Mouse (Mus musculus) lung, embryonic 15.5 days (tissue): ENCODE measurements around the gene Klk7. TPM values are rescaled to one million over a fixed set of nuclear protein-coding genes. Genes with fewer than 3 reads are reported as not detected.

Experiments used
- ATAC-seq: fragments of 200-750 bp; cut with Nextera tagmentation; 2 replicates; pipeline ENCODE4 v1.8.0; 2017; ENCODE audit warnings: moderate number of reproducible peaks, borderline replicate concordance; ENCODE audit not compliant: low FRiP score, low TSS enrichment; ENCODE audit errors: extremely low read depth
- H3K27ac ChIP-seq: fragments of 300-500 bp; sonication (generic); 2 replicates; pipeline ENCODE4 v1.5.1; 2015; ENCODE audit warnings: moderate library complexity, mild to moderate bottlenecking, inconsistent platforms
- H3K27me3 ChIP-seq: fragments of 300-500 bp; sonication (generic); 2 replicates; pipeline ENCODE4 v1.6.1; 2015; ENCODE audit warnings: inconsistent platforms
- H3K36me3 ChIP-seq: fragments of 300-500 bp; sonication (generic); 2 replicates; pipeline ENCODE4 v1.6.1; 2015; ENCODE audit warnings: inconsistent platforms
- H3K4me1 ChIP-seq: fragments of 300-500 bp; sonication (generic); 2 replicates; pipeline ENCODE4 v1.6.1; 2015; ENCODE audit warnings: inconsistent platforms
- H3K4me2 ChIP-seq: fragments of 300-500 bp; sonication (generic); 2 replicates; pipeline ENCODE4 v1.6.1; 2015; ENCODE audit warnings: inconsistent platforms, mild to moderate bottlenecking, moderate library complexity
- H3K4me3 ChIP-seq: fragments of 300-500 bp; sonication (generic); 2 replicates; pipeline ENCODE4 v1.5.1; 2015; ENCODE audit warnings: mild to moderate bottlenecking, inconsistent platforms
- H3K9ac ChIP-seq: fragments of 300-500 bp; sonication (generic); 2 replicates; pipeline ENCODE4 v1.6.1; 2015; ENCODE audit warnings: inconsistent platforms
- H3K9me3 ChIP-seq: fragments of 300-500 bp; sonication (generic); 2 replicates; pipeline ENCODE4 v1.6.1; 2016; ENCODE audit warnings: inconsistent platforms
- WGBS: fragments of 180-500 bp; shearing (Covaris S2); methylation state at CpG from one replicate; pipeline ENCODE4 v1.1.7; 2015; 5-methylcytosine and 5-hydroxymethylcytosine counted together
- polyA plus RNA-seq: library from polyadenylated mRNA; unstranded; fragments of >200 nt; fragmentation: Nextera tagmentation; extraction: Ambion mirVana; gene quantifications from 2 replicates; pipeline ENCODE4 v1.2.1, GENCODE M21; 2015

Klk7 gene
- polyA plus RNA-seq = not detected in 2 replicates

DNA sequence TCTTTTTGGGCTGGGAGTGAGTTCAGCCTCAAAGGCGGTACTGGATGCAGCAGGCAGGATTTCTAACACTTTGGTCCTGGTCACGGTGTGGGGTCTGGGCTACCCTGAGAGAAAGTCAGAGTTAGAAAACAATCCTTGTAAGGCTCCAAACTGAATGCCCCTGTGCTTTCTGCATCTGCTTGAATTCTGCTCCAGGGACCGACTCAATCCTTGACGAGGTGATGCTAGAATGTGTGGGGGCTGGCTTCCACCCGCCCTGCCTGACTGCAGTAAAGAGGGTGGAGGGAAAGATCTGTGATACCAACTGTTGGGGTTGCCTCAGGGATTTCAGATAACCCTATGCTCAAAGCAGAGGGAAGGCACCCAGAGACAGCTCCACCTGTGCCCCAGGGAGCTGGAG is at the start of gene Klk7:
TSS of gene Klk7 (plus strand) at position 301 of the 400 bp plus-strand sequence.
- Histone ChIP-seq H3K27ac (no peak within 1 kb of the TSS), H3K27me3 (no peaks in the 10 kb centered on the region), H3K4me3 (no peak within 1 kb of the TSS), H3K9ac (no peak within 1 kb of the TSS), H3K9me3 (no peaks in the 10 kb centered on the region), H3K4me1 (no peaks in the 10 kb centered on the region), H3K36me3 (no peaks in the 10 kb centered on the region), H3K4me2 (no peak within 1 kb of the TSS)
- no peak for ATAC-seq
- WGBS = 54% methylated on average over 5 of the region's 5 CpGs

DNA sequence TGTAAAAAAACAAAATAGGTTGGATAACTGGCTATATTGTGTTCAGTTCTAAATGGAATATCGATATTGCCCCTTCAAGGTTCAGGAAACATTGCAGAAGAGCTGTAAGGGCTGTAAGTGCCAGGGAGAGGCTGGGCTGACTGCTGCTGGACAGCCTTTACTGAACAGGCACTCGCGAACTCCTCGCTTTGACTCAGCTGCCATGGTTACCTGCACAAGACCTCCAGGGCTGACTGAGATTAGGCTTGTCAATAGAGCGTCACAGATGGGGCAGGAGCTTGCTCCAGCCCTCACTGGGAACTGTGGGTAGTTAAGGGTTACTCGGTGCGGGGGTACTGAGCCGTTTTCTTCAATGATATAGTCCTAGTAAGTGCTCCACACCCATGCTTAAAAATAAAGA is 44.6 kb upstream of the Klk7 start:
- no peaks in the 10 kb centered on the region for H3K9me3 ChIP-seq
- no peak overlapping the region for H3K4me2 ChIP-seq
- WGBS = 35% methylated on average over 8 of the region's 8 CpGs
- no peak overlapping the region for H3K9ac ChIP-seq
- H3K27me3 ChIP-seq = no peaks in the 10 kb centered on the region
- no peak overlapping the region for H3K4me3 ChIP-seq
- no peak for ATAC-seq
- H3K4me1 ChIP-seq = no peaks in the 10 kb centered on the region
- H3K36me3 ChIP-seq = no peaks in the 10 kb centered on the region
- H3K27ac ChIP-seq = no peak overlapping the region

DNA sequence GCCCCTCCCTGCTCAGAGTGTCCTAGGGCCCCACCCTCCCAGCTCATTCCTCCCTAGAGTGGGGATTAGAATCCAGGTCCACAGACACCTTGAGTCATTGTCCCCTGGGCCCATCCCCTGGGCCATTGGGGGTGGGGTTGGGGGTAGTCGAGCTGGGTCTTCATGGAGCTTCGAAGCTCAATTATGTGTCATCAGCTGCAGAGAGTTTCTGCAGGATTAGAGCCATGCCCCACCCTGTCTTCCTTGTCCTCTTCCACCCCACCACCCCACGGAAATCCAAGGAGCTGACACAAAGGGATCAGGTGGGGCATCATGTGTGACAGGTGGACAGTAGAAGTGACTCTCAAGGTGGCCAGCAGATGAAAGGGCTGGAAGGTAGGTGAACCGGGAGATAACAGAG is 42.5 kb upstream of the Klk7 start, which contains the start of gene Klk12:
TSS of gene Klk12 (plus strand) at position 301 of the 400 bp plus-strand sequence.
- WGBS = 76% methylated on average over 4 of the region's 4 CpGs
- Histone ChIP-seq H3K4me1 (no peaks in the 10 kb centered on the region), H3K27me3 (no peaks in the 10 kb centered on the region), H3K9me3 (no peaks in the 10 kb centered on the region), H3K9ac (no peak within 1 kb of the TSS), H3K36me3 (no peaks in the 10 kb centered on the region), H3K4me2 (no peak within 1 kb of the TSS), H3K27ac (no peak within 1 kb of the TSS), H3K4me3 (no peak within 1 kb of the TSS)
- ATAC-seq = no peak

DNA sequence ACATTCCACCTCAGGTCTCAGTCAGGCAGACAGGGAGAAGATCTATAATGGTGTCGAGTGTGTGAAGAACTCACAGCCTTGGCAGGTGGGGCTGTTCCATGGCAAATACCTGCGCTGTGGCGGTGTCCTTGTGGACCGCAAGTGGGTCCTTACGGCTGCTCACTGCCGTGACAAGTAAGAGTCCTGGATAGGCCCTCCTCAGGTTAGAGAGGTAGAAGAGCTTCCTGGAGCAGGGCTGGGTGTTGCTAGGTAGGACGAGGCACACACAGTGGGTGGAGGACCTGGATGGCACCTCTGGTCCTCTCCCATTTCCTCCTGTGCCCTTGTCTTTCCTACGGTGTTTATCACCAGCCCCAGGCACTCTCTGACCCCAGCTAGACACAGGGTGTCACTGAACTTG is 41.5 kb upstream of the Klk7 start:
- H3K9ac ChIP-seq = no peak overlapping the region
- H3K9me3 ChIP-seq = no peaks in the 10 kb centered on the region
- WGBS = 82% methylated on average over 8 of the region's 8 CpGs
- H3K36me3 ChIP-seq = no peaks in the 10 kb centered on the region
- no peak overlapping the region for H3K4me3 ChIP-seq
- no peaks in the 10 kb centered on the region for H3K4me1 ChIP-seq
- no peaks in the 10 kb centered on the region for H3K27me3 ChIP-seq
- no peak overlapping the region for H3K27ac ChIP-seq
- no peak for ATAC-seq
- H3K4me2 ChIP-seq = no peak overlapping the region

DNA sequence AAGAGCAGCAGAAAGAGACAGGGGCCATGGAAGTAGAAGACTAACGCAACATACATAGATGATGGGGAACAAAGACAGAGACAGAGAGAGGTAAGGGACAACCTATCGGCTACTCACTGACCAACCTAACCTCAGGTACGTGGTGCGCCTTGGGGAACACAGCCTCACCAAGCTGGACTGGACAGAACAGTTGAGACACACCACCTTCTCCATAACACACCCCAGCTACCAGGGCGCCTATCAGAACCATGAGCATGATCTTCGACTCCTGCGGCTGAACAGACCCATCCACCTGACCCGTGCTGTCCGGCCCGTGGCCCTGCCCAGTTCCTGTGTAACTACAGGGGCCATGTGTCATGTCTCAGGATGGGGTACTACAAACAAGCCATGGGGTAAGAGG is 40.4 kb upstream of the Klk7 start:
- H3K9me3 ChIP-seq = no peaks in the 10 kb centered on the region
- H3K4me1 ChIP-seq = no peaks in the 10 kb centered on the region
- no peaks in the 10 kb centered on the region for H3K36me3 ChIP-seq
- ATAC-seq = no peak
- H3K9ac ChIP-seq = no peak overlapping the region
- WGBS = 88% methylated on average over 10 of the region's 10 CpGs
- H3K27ac ChIP-seq = no peak overlapping the region
- H3K27me3 ChIP-seq = no peaks in the 10 kb centered on the region
- H3K4me2 ChIP-seq = no peak overlapping the region
- H3K4me3 ChIP-seq = no peak overlapping the region

DNA sequence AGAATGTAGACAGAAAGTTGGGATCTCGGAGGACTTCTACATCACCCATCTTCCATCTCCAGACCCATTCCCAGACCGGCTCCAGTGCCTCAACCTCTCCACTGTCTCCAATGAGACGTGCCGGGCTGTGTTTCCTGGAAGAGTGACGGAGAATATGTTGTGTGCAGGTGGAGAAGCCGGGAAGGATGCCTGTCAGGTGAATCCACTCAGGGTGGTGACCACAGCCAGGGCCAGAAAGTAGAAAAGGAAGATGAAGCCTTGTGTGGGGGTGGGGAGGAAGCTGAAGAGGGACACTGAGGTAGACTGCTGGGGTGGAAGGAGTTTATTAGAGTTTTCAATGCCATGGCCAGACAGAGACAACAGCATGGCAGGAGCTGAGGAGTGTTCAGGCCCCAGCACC is 39.2 kb upstream of the Klk7 start:
- H3K27ac ChIP-seq = no peak overlapping the region
- no peak overlapping the region for H3K4me3 ChIP-seq
- ATAC-seq = no peak
- no peaks in the 10 kb centered on the region for H3K36me3 ChIP-seq
- H3K27me3 ChIP-seq = no peaks in the 10 kb centered on the region
- no peaks in the 10 kb centered on the region for H3K9me3 ChIP-seq
- 90% methylated on average over 6 of the region's 6 CpGs for WGBS
- H3K9ac ChIP-seq = no peak overlapping the region
- no peaks in the 10 kb centered on the region for H3K4me1 ChIP-seq
- H3K4me2 ChIP-seq = no peak overlapping the region

DNA sequence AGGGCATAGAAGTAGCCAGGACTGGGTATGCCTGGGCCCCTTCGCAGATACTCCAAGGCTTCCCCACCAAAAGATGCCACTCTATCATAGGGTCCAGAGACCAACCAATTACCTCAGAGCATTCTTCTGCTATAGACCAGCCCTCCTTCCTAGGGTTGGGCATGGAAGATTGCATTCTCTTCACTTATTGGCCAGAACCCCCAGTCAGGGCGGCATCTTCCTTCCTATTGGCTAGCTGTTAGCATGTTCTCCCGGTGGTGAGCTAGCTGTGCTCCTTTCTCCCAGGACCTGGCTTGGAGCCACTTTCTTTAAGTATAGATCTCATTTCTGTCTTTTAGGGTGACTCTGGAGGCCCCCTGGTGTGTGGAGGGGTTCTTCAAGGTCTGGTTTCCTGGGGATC is 38.2 kb upstream of the Klk7 start:
- Histone ChIP-seq H3K4me3 (no peak overlapping the region), H3K27me3 (no peaks in the 10 kb centered on the region), H3K4me2 (no peak overlapping the region), H3K9me3 (no peaks in the 10 kb centered on the region), H3K4me1 (no peaks in the 10 kb centered on the region), H3K36me3 (no peaks in the 10 kb centered on the region), H3K9ac (no peak overlapping the region), H3K27ac (no peak overlapping the region)
- no peak for ATAC-seq
- WGBS = 61% methylated on average over 3 of the region's 3 CpGs

DNA sequence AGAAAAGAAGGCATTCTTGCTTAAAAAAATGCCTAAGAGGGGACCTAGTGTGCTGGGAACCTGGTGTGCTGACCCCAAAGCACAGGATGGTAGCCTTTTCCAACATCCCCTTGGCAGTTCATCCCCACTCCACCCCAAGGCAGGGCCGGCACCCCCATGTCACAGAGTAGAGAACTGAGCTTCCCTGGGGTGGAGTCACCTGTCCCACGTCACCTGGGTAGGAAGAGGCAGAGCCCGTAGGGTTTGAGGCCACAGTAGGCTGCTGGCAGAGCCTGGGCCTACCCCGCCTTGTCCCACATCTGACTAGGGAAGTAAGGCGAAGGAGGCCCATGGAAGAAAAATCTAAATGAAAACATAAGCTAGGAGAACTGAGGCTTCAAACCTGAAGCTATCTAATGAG is 36.7 kb upstream of the Klk7 start, which contains the start of gene Klk11:
TSS of gene Klk11 (plus strand) at position 241 of the 400 bp plus-strand sequence.
- no peak within 1 kb of the TSS for H3K27ac ChIP-seq
- no peaks in the 10 kb centered on the region for H3K4me1 ChIP-seq
- no peak for ATAC-seq
- H3K4me2 ChIP-seq = no peak within 1 kb of the TSS
- H3K9ac ChIP-seq = no peak within 1 kb of the TSS
- H3K4me3 ChIP-seq = no peak within 1 kb of the TSS
- no peaks in the 10 kb centered on the region for H3K36me3 ChIP-seq
- 79% methylated on average over 5 of the region's 5 CpGs for WGBS
- no peaks in the 10 kb centered on the region for H3K27me3 ChIP-seq
- no peaks in the 10 kb centered on the region for H3K9me3 ChIP-seq

DNA sequence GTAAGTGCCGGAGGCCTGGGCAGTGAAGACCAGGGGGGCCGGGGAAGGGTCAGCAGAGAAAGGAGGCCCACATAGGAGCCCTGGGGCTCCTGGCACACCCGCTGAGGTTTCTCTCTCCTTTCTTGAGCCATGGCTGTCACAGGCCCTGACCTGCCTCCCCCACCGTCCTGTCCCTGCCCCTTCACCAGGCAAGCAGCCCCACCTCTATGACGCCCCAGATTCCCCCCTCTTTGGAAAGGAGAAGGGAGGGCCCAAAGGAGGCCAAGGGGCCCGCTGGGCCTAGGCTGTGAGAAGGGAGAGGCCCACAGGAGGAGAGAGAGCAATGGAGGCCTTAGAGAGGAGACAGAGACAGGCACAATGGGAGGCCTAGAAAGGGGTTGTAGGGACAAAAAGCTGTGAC is 36.3 kb upstream of the Klk7 start:
- WGBS = 54% methylated on average over 6 of the region's 6 CpGs
- H3K27me3 ChIP-seq = no peaks in the 10 kb centered on the region
- H3K4me1 ChIP-seq = no peaks in the 10 kb centered on the region
- ATAC-seq = no peak
- H3K9ac ChIP-seq = no peak overlapping the region
- no peak overlapping the region for H3K4me3 ChIP-seq
- H3K4me2 ChIP-seq = no peak overlapping the region
- no peak overlapping the region for H3K27ac ChIP-seq
- H3K9me3 ChIP-seq = no peaks in the 10 kb centered on the region
- H3K36me3 ChIP-seq = no peaks in the 10 kb centered on the region

DNA sequence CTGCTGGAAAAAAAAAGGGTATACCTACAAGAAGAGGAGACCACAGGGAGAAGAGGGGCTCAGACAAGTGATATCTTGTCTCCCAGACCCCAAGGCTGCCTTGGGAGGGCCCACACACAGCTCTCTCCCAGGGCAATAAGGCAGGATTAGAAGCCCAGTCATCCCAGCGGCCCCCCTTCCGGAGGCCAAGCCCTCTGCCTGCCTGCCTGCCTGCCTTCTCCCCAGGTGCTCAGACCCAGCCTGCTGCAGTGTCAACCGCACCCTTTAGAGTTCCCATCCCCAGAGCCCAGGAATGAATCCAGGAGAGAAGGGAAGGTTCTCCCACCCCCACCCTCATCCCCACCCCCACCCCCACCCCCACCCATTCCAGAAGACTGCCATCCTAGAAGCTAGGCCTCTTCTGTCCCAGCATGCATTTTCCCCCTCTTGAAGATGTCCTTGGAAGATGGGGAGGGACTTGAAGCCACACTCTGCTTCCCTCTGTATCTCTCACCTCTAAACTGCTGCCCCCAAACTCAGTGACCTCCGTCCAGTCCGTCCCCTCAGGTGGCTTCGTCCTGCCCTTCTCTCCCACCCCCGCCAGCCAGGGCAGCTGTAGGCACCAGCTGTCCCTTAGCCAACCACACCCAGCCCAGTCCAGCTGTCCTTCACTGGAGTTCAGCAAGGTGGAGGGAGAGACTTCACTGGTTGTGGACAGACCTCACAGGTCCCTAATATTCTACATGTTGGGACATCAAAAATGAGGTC is 35.6 kb upstream of the Klk7 start:
- H3K36me3 ChIP-seq = no peaks in the 10 kb centered on the region
- no peak overlapping the region for H3K27ac ChIP-seq
- H3K4me1 ChIP-seq = no peaks in the 10 kb centered on the region
- no peak overlapping the region for H3K9ac ChIP-seq
- WGBS = 38% methylated on average over 7 of the region's 7 CpGs
- no peaks in the 10 kb centered on the region for H3K9me3 ChIP-seq
- no peaks in the 10 kb centered on the region for H3K27me3 ChIP-seq
- no peak overlapping the region for H3K4me2 ChIP-seq
- H3K4me3 ChIP-seq = no peak overlapping the region
- ATAC-seq = no peak

DNA sequence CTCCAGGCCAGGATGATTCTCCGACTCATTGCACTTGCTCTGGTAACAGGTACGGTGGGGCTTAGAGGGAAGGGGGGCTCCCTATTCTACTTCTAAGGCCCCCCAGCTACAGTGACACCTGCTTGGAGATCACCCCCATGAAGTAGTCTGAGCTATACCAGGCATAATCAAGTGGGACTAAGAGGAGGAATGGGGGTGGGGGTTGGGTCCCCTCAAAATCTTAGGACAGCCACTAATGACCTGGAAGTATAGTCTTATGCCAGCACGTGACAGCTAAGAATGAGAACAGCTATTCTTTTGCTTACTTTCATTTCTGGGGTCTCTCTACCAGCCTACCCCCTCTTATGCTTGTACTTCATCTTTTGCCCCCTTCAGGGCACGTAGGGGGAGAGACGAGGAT is 34.6 kb upstream of the Klk7 start:
- no peak overlapping the region for H3K4me2 ChIP-seq
- no peak overlapping the region for H3K9ac ChIP-seq
- no peaks in the 10 kb centered on the region for H3K27me3 ChIP-seq
- no peaks in the 10 kb centered on the region for H3K36me3 ChIP-seq
- 0 out of 2 replicates have a peak, but pooled peaks cover 7% of the 10 kb centered on the region for H3K4me1 ChIP-seq
- H3K27ac ChIP-seq = no peak overlapping the region
- H3K9me3 ChIP-seq = no peaks in the 10 kb centered on the region
- no peak overlapping the region for H3K4me3 ChIP-seq
- ATAC-seq = no peak
- 70% methylated on average over 5 of the region's 5 CpGs for WGBS

DNA sequence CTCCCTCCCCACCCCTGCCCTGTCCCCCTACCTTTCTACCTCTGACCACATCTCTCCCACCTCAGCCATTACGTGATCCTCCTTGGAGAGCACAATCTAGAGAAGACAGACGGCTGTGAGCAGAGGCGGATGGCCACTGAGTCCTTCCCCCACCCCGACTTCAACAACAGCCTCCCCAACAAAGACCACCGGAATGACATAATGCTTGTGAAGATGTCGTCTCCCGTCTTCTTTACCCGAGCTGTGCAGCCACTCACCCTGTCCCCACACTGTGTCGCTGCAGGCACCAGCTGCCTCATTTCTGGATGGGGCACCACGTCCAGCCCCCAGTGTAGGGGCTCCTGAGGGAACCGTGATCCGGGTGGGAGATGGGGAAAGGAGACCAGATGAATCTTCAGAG is 33.7 kb upstream of the Klk7 start:
- 81% methylated on average over 12 of the region's 12 CpGs for WGBS
- no peaks in the 10 kb centered on the region for H3K36me3 ChIP-seq
- H3K27me3 ChIP-seq = no peaks in the 10 kb centered on the region
- H3K4me1 ChIP-seq = 0 out of 2 replicates have a peak, but pooled peaks cover 7% of the 10 kb centered on the region
- no peaks in the 10 kb centered on the region for H3K9me3 ChIP-seq
- no peak overlapping the region for H3K9ac ChIP-seq
- H3K4me3 ChIP-seq = no peak overlapping the region
- no peak overlapping the region for H3K27ac ChIP-seq
- ATAC-seq = no peak
- H3K4me2 ChIP-seq = no peak overlapping the region
